Mouse (Mus musculus): ENCODE data around the gene Zfp784. TPM values are rescaled to one million over a fixed set of nuclear protein-coding genes. Genes with fewer than 3 reads are reported as not detected.
A peak's percentile ranks its signal among the peaks of the same experiment; 100 is the strongest.

The Zfp784 gene
- polyA plus RNA-seq, 1 experiment from 2014 or later = 5.4 TPM

- no peak for ATAC-seq (ENCODE audit: low FRiP score, low read depth)
- Histone ChIP-seq H3K9me3 (no peaks in the 10 kb centered on the region), H3K27ac (replicated peaks) (no peak overlapping the region), H3K27me3 (no peaks in the 10 kb centered on the region), H3K4me1 (no peaks in the 10 kb centered on the region), H3K4me2 (replicated peaks) (no peak overlapping the region), H3K4me3 (no peak overlapping the region), H3K36me3 (peaks cover 87% of the 10 kb centered on the region), H3K9ac (replicated peaks) (no peak overlapping the region)
- 90% methylated on average over 5 of the region's 5 CpGs for WGBS
Measured at GRCm38 (mm10) chr7:5074984-5075383, 36.7 kb upstream of the Zfp784 start.

GRCm38 (mm10) chr7:5073586-5073985 lies 35.3 kb upstream of the Zfp784 start:
- no peaks in the 10 kb centered on the region for H3K4me1 ChIP-seq
- H3K27ac ChIP-seq (replicated peaks) = no peak overlapping the region
- H3K27me3 ChIP-seq = no peaks in the 10 kb centered on the region
- H3K9me3 ChIP-seq = no peaks in the 10 kb centered on the region
- WGBS = 97% methylated on average over 1 of the region's 1 CpGs
- no peak overlapping the region for H3K4me3 ChIP-seq
- no peak for ATAC-seq (ENCODE audit: low FRiP score, low read depth)
- H3K36me3 ChIP-seq = peaks cover 96% of the 10 kb centered on the region
- H3K4me2 ChIP-seq (replicated peaks) = no peak overlapping the region
- no peak overlapping the region for H3K9ac ChIP-seq (replicated peaks)

- H3K9ac ChIP-seq (replicated peaks) = no peak overlapping the region
- no peak for ATAC-seq (ENCODE audit: low FRiP score, low read depth)
- peaks cover 27% of the 10 kb centered on the region for H3K4me1 ChIP-seq
- peaks cover 47% of the 10 kb centered on the region for H3K36me3 ChIP-seq
- H3K4me3 ChIP-seq = no peak overlapping the region
- H3K9me3 ChIP-seq = no peaks in the 10 kb centered on the region
- no peak overlapping the region for H3K4me2 ChIP-seq (replicated peaks)
- H3K27me3 ChIP-seq = no peaks in the 10 kb centered on the region
- WGBS = 96% methylated on average over 6 of the region's 6 CpGs
- no peak overlapping the region for H3K27ac ChIP-seq (replicated peaks)
Measured at GRCm38 (mm10) chr7:5064886-5065285, 26.6 kb upstream of the Zfp784 start.

GRCm38 (mm10) chr7:5062360-5063001 lies 24.2 kb upstream of the Zfp784 start:
- peak overlapping the region; percentile 61 for H3K4me3 ChIP-seq
- peaks cover 33% of the 10 kb centered on the region for H3K4me1 ChIP-seq
- peak; percentile 44 for ATAC-seq (ENCODE audit: low FRiP score, low read depth)
- under 1% methylated on average over 34 of the region's 51 CpGs for WGBS
- peaks cover 14% of the 10 kb centered on the region for H3K27me3 ChIP-seq
- peak overlapping the region; percentile 85 for H3K4me2 ChIP-seq (replicated peaks)
- no peaks in the 10 kb centered on the region for H3K9me3 ChIP-seq
- peak overlapping the region; percentile 81 for H3K9ac ChIP-seq (replicated peaks)
- peak overlapping the region; percentile 99 for H3K27ac ChIP-seq (replicated peaks)
- peaks cover 23% of the 10 kb centered on the region for H3K36me3 ChIP-seq

DNA sequence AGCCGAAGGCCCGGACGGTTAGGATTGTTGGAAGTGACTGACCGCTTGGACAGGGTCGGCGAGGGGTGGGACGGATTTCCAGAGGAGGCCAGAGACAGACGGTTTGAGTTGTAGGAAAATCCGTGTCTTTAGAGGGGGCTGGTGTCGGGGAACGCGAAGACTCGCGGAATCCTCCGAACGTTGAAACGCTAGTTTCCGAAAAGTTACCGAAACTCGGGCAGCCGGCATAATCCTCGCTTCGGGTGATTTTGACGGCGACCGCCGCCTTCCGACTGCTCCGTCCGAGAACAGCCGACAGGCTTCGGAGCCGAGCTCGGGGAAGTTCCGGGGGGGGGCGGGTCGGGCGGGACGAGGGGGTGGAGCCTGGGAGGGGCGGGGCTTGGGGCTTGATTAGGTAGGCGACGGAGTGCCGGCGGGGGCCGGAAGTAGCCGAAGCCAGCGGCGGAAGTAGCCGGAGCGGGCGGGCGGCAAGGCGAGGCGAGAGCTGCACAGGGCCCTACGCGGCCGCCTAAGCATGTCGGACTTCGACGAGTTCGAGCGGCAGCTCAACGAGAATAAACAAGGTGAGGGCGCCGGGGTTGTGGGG lies 23.6 kb upstream of the Zfp784 start, which contains the start of gene U2af2:
Gene U2af2 (plus strand): TSS at position 370 of the 586 bp plus-strand sequence.
- peak within 1 kb of the TSS; percentile 61 for H3K4me3 ChIP-seq
- H3K27ac ChIP-seq (replicated peaks) = peak within 1 kb of the TSS; percentile 99
- ATAC-seq (ENCODE audit: low FRiP score, low read depth) = peak; percentile 80
- peaks cover 37% of the 10 kb centered on the region for H3K4me1 ChIP-seq
- peak within 1 kb of the TSS; percentile 85 for H3K4me2 ChIP-seq (replicated peaks)
- H3K9me3 ChIP-seq = no peaks in the 10 kb centered on the region
- H3K9ac ChIP-seq (replicated peaks) = peak within 1 kb of the TSS; percentile 81
- WGBS = under 1% methylated on average over 63 of the region's 65 CpGs
- H3K27me3 ChIP-seq = peaks cover 20% of the 10 kb centered on the region
- H3K36me3 ChIP-seq = peaks cover 17% of the 10 kb centered on the region

- H3K9ac ChIP-seq (replicated peaks) = peak overlapping the region; percentile 81
- under 1% methylated on average over 60 of the region's 60 CpGs for whole genome bisulfite sequencing
- ATAC-seq (ENCODE audit: low FRiP score, low read depth) = peak; percentile 87
- H3K9me3 ChIP-seq = no peaks in the 10 kb centered on the region
- H3K4me1 ChIP-seq = peaks cover 40% of the 10 kb centered on the region
- H3K4me3 ChIP-seq = peak overlapping the region; percentile 61
- H3K27ac ChIP-seq (replicated peaks) = peak overlapping the region; percentile 99
- peaks cover 10% of the 10 kb centered on the region; the same call in 1 of the 2 replicates for H3K36me3 ChIP-seq
- H3K4me2 ChIP-seq (replicated peaks) = peak overlapping the region; percentile 85
- peaks cover 27% of the 10 kb centered on the region for H3K27me3 ChIP-seq
Measured at GRCm38 (mm10) chr7:5060944-5061773, 22.9 kb upstream of the Zfp784 start.

DNA sequence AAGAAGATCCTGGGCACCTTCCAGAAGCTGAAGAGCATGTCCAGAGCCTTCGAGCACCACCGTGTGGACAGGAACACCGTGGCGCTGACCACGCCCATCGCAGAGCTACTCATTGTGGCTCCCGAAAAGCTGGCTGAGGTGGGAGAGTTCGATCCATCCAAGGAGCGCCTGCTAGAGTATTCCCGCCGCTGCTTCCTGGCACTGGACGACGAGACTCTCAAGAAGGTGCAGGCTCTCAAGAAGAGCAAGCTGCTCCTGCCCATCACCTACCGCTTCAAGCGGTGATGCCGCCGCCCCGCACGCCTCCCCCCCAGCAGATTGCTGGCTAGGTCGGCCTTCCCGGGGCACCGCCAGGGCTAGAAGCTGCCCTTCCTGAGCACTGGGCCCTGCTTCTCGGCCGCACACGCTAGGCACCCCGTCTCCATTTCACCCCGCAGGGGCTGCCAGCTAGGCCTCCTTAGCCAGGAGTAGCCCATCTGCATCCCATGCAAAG lies 22.0 kb upstream of the Zfp784 start:
- Histone ChIP-seq H3K9ac (replicated peaks) (peak overlapping the region; percentile 81), H3K4me3 (peak overlapping the region; percentile 61), H3K4me1 (peaks cover 40% of the 10 kb centered on the region), H3K36me3 (0 out of 2 replicates have a peak, but pooled peaks cover 5% of the 10 kb centered on the region), H3K4me2 (replicated peaks) (peak overlapping the region; percentile 85), H3K27ac (replicated peaks) (peak overlapping the region; percentile 99), H3K9me3 (no peaks in the 10 kb centered on the region), H3K27me3 (peaks cover 36% of the 10 kb centered on the region)
- 4% methylated on average over 27 of the region's 27 CpGs for WGBS
- ATAC-seq (ENCODE audit: low FRiP score, low read depth) = peak; percentile 16

DNA sequence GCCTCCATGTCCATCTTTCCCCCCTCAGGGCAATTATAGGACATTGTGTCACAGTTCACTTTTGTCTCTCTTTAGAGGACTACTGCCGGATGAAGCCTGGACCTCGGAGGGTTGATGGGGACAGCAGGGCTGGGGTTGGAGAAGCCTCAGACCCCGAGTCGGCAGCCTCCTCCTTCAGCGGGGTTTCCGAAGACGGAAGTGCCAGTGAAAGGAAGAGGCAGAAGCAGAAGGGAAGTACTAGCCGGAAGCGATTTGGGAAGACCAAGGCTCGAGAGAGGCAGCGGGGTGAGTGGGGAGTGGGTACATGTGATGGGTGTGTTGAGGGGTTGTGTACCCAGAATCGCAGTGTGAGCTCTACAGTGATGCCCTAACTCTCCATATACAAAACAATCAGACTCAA lies 21.2 kb upstream of the Zfp784 start:
- H3K27me3 ChIP-seq = peaks cover 45% of the 10 kb centered on the region
- no peak overlapping the region for H3K4me2 ChIP-seq (replicated peaks)
- no peaks in the 10 kb centered on the region for H3K9me3 ChIP-seq
- 0 out of 2 replicates have a peak, but pooled peaks cover 3% of the 10 kb centered on the region for H3K36me3 ChIP-seq
- peaks cover 37% of the 10 kb centered on the region for H3K4me1 ChIP-seq
- H3K4me3 ChIP-seq = no peak overlapping the region
- 94% methylated on average over 12 of the region's 12 CpGs for whole genome bisulfite sequencing
- ATAC-seq (ENCODE audit: low FRiP score, low read depth) = no peak
- peak overlapping the region; percentile 81; the same call in 1 of the 2 replicates for H3K9ac ChIP-seq (replicated peaks)
- peak overlapping the region; percentile 99; the same call in 1 of the 2 replicates for H3K27ac ChIP-seq (replicated peaks)

GRCm38 (mm10) chr7:5058631-5059030 lies 20.4 kb upstream of the Zfp784 start:
- H3K9me3 ChIP-seq = no peaks in the 10 kb centered on the region
- no peak overlapping the region for H3K4me3 ChIP-seq
- ATAC-seq (ENCODE audit: low FRiP score, low read depth) = no peak
- WGBS = 91% methylated on average over 1 of the region's 1 CpGs
- H3K4me1 ChIP-seq = peaks cover 35% of the 10 kb centered on the region
- H3K36me3 ChIP-seq = no peaks in the 10 kb centered on the region
- no peak overlapping the region for H3K9ac ChIP-seq (replicated peaks)
- H3K27ac ChIP-seq (replicated peaks) = no peak overlapping the region
- H3K4me2 ChIP-seq (replicated peaks) = no peak overlapping the region
- peaks cover 53% of the 10 kb centered on the region for H3K27me3 ChIP-seq

DNA sequence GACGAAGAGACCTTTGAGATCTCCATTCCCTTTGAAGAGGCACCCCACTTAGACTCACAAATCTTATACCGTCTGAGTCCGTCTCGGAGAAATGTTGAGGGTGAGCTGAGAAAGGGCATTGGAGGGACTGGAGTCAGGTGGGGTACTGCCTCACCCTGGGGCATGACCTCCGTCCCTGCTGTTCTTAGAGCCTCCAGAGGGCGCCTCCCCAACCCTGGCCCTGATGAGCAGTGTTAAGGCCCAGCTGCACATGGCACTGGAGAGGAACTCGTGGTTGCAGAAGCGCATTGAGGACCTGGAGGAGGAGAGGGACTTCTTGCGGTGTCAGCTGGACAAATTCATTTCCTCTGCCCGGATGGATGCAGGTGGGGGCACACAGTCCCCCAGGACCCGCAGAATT lies 19.6 kb upstream of the Zfp784 start:
- Histone ChIP-seq H3K4me1 (peaks cover 36% of the 10 kb centered on the region), H3K36me3 (no peaks in the 10 kb centered on the region), H3K9ac (replicated peaks) (no peak overlapping the region), H3K27me3 (peaks cover 61% of the 10 kb centered on the region), H3K27ac (replicated peaks) (no peak overlapping the region), H3K9me3 (no peaks in the 10 kb centered on the region), H3K4me2 (replicated peaks) (peak overlapping the region; percentile 62; the same call in 1 of the 2 replicates), H3K4me3 (no peak overlapping the region)
- 22% methylated on average over 11 of the region's 11 CpGs for WGBS
- no peak for ATAC-seq (ENCODE audit: low FRiP score, low read depth)

DNA sequence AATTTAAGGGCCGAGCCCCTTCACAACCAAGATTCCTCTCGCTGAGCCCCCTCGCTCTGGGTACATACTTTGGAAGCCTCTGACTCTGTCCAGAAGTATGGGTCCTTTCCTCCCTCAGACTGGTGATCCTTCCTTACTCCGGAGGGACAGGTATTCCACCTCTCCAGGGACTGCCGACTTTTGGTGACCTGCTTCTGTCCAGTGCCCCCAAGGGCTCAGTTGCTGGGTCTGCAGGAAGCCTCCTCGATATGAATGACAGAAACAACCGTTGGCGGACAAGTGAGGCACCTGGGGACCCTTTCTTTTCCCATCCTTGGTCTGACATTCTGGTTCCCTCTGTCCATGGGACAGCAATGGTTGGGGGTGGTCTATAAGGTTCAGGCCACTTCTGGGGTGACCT lies 19.1 kb upstream of the Zfp784 start:
- peak overlapping the region; percentile 48 for H3K4me3 ChIP-seq
- peaks cover 40% of the 10 kb centered on the region for H3K4me1 ChIP-seq
- no peak for ATAC-seq (ENCODE audit: low FRiP score, low read depth)
- H3K9me3 ChIP-seq = no peaks in the 10 kb centered on the region
- peaks cover 65% of the 10 kb centered on the region for H3K27me3 ChIP-seq
- no peak overlapping the region for H3K9ac ChIP-seq (replicated peaks)
- peak overlapping the region; percentile 62 for H3K4me2 ChIP-seq (replicated peaks)
- H3K27ac ChIP-seq (replicated peaks) = no peak overlapping the region
- WGBS = 38% methylated on average over 8 of the region's 8 CpGs
- H3K36me3 ChIP-seq = no peaks in the 10 kb centered on the region

All from midbrain, embryonic 12.5 days (tissue).